Mouse (Mus musculus): Measurements from ENCODE around the gene Hepacam. TPM values are rescaled to one million over a fixed set of nuclear protein-coding genes. Genes with fewer than 3 reads are reported as not detected.

Gene Hepacam
- polyA plus RNA-seq, 2 experiments = 0.11 TPM; not detected in 1

- Histone ChIP-seq H3K27ac (replicated peaks; ENCODE audit: low read depth, low read length) (no peak overlapping the region), H3K9me3 (ENCODE audit: control insufficient read depth, low read length) (no peaks in the 10 kb centered on the region), H3K27me3 (ENCODE audit: control insufficient read depth, insufficient read depth, low read length) (no peaks in the 10 kb centered on the region), H3K4me3 (replicated peaks; ENCODE audit: low read length) (no peak overlapping the region), H3K4me2 (replicated peaks; ENCODE audit: low read depth, low read length, severe bottlenecking) (no peak overlapping the region), H3K9ac (ENCODE audit: low read depth, low read length, severe bottlenecking) (no peak overlapping the region), H3K4me1 (ENCODE audit: control insufficient read depth, insufficient read depth, low read length) (peaks cover 3% of the 10 kb centered on the region), H3K36me3 (ENCODE audit: control insufficient read depth, insufficient read depth, low read length) (no peaks in the 10 kb centered on the region)
- 58% methylated on average over 8 of the region's 8 CpGs for WGBS
- ATAC-seq (ENCODE audit: low FRiP score, low read depth) (no peak), DNase-seq (ENCODE audit: low spot score) (no peak)
- no peak for TF ChIP-seq POLR2A (IDR thresholded peaks at IDR 0.05; ENCODE audit: borderline replicate concordance, extremely low read depth, insufficient read depth, insufficient read length)
These were observed 42.7 kb downstream of the Hepacam start for GRCm38 (mm10) chr9:37409698-37410445.

- Histone ChIP-seq H3K4me2 (replicated peaks; ENCODE audit: low read depth, low read length, severe bottlenecking) (no peak overlapping the region), H3K4me1 (ENCODE audit: control insufficient read depth, insufficient read depth, low read length) (no peaks in the 10 kb centered on the region; the same call in 1 of the 2 replicates), H3K27me3 (ENCODE audit: control insufficient read depth, insufficient read depth, low read length) (no peaks in the 10 kb centered on the region), H3K36me3 (ENCODE audit: control insufficient read depth, insufficient read depth, low read length) (no peaks in the 10 kb centered on the region), H3K4me3 (replicated peaks; ENCODE audit: low read length) (no peak overlapping the region), H3K27ac (replicated peaks; ENCODE audit: low read depth, low read length) (no peak overlapping the region), H3K9ac (ENCODE audit: low read depth, low read length, severe bottlenecking) (no peak overlapping the region), H3K9me3 (ENCODE audit: control insufficient read depth, low read length) (no peaks in the 10 kb centered on the region)
- no peak for TF ChIP-seq POLR2A (IDR thresholded peaks at IDR 0.05; ENCODE audit: borderline replicate concordance, extremely low read depth, insufficient read depth, insufficient read length)
- ATAC-seq (ENCODE audit: low FRiP score, low read depth) (no peak), DNase-seq (ENCODE audit: low spot score) (no peak)
- 52% methylated on average over 3 of the region's 3 CpGs for WGBS
These were observed 45.8 kb downstream of the Hepacam start for GRCm38 (mm10) chr9:37412989-37413388.

- H3K27ac ChIP-seq (replicated peaks; ENCODE audit: low read depth, low read length) = no peak overlapping the region
- H3K27me3 ChIP-seq (ENCODE audit: control insufficient read depth, insufficient read depth, low read length) = no peaks in the 10 kb centered on the region
- WGBS = 79% methylated on average over 3 of the region's 3 CpGs
- no peak overlapping the region for H3K9ac ChIP-seq (ENCODE audit: low read depth, low read length, severe bottlenecking)
- DNase-seq (ENCODE audit: low spot score) (no peak), ATAC-seq (ENCODE audit: low FRiP score, low read depth) (no peak)
- no peaks in the 10 kb centered on the region for H3K4me1 ChIP-seq (ENCODE audit: control insufficient read depth, insufficient read depth, low read length)
- H3K9me3 ChIP-seq (ENCODE audit: control insufficient read depth, low read length) = no peaks in the 10 kb centered on the region
- no peak overlapping the region for H3K4me3 ChIP-seq (replicated peaks; ENCODE audit: low read length)
- no peaks in the 10 kb centered on the region for H3K36me3 ChIP-seq (ENCODE audit: control insufficient read depth, insufficient read depth, low read length)
- TF ChIP-seq POLR2A (IDR thresholded peaks at IDR 0.05; ENCODE audit: borderline replicate concordance, extremely low read depth, insufficient read depth, insufficient read length) = no peak
- H3K4me2 ChIP-seq (replicated peaks; ENCODE audit: low read depth, low read length, severe bottlenecking) = no peak overlapping the region
These were observed 47.5 kb downstream of the Hepacam start for GRCm38 (mm10) chr9:37414666-37415065.

- no peak for DNase-seq (ENCODE audit: low spot score)
- Histone ChIP-seq H3K36me3 (ENCODE audit: control insufficient read depth, insufficient read depth, low read length) (no peaks in the 10 kb centered on the region), H3K27me3 (ENCODE audit: control insufficient read depth, insufficient read depth, low read length) (no peaks in the 10 kb centered on the region), H3K9ac (ENCODE audit: low read depth, low read length, severe bottlenecking) (no peak overlapping the region), H3K4me3 (replicated peaks; ENCODE audit: low read length) (no peak overlapping the region), H3K27ac (replicated peaks; ENCODE audit: low read depth, low read length) (no peak overlapping the region), H3K4me1 (ENCODE audit: control insufficient read depth, insufficient read depth, low read length) (0 out of 2 replicates have a peak, but pooled peaks cover 5% of the 10 kb centered on the region), H3K4me2 (replicated peaks; ENCODE audit: low read depth, low read length, severe bottlenecking) (no peak overlapping the region), H3K9me3 (ENCODE audit: control insufficient read depth, low read length) (no peaks in the 10 kb centered on the region)
- no peak for ATAC-seq (ENCODE audit: low FRiP score, low read depth)
- TF ChIP-seq POLR2A (IDR thresholded peaks at IDR 0.05; ENCODE audit: borderline replicate concordance, extremely low read depth, insufficient read depth, insufficient read length) = no peak
- WGBS = 81% methylated on average over 4 of the region's 4 CpGs
These were observed 51.6 kb downstream of the Hepacam start for GRCm38 (mm10) chr9:37418791-37419190.

- Histone ChIP-seq H3K9ac (ENCODE audit: low read depth, low read length, severe bottlenecking) (no peak overlapping the region), H3K9me3 (ENCODE audit: control insufficient read depth, low read length) (no peaks in the 10 kb centered on the region), H3K4me1 (ENCODE audit: control insufficient read depth, insufficient read depth, low read length) (0 out of 2 replicates have a peak, but pooled peaks cover 5% of the 10 kb centered on the region), H3K27me3 (ENCODE audit: control insufficient read depth, insufficient read depth, low read length) (no peaks in the 10 kb centered on the region), H3K4me3 (replicated peaks; ENCODE audit: low read length) (peak overlapping the region; percentile 32), H3K36me3 (ENCODE audit: control insufficient read depth, insufficient read depth, low read length) (no peaks in the 10 kb centered on the region), H3K27ac (replicated peaks; ENCODE audit: low read depth, low read length) (no peak overlapping the region), H3K4me2 (replicated peaks; ENCODE audit: low read depth, low read length, severe bottlenecking) (peak overlapping the region; percentile 51)
- ATAC-seq (ENCODE audit: low FRiP score, low read depth) (peak; percentile 90), DNase-seq (ENCODE audit: low spot score) (peak; percentile 86)
- under 1% methylated on average over 27 of the region's 27 CpGs for whole genome bisulfite sequencing
- TF ChIP-seq POLR2A (IDR thresholded peaks at IDR 0.05; ENCODE audit: borderline replicate concordance, extremely low read depth, insufficient read depth, insufficient read length) = no peak
These were observed 53.5 kb downstream of the Hepacam start for GRCm38 (mm10) chr9:37420676-37421075.

Measured in limb, embryonic 14.5 days (tissue).